Mouse (Mus musculus) liver, embryonic 14.5 days (tissue): ENCODE measurements around the gene Fam228a.

Experiments
- CTCF ChIP-seq: IDR thresholded peaks from 2 replicates; pipeline ENCODE4 v1.5.1; 2016; ENCODE audit warnings: antibody characterized with exemption, low read depth, control low read depth
- EP300 ChIP-seq: IDR thresholded peaks from 2 replicates; pipeline ENCODE4 v1.6.1; 2016; ENCODE audit warnings: antibody characterized with exemption, low read depth

GRCm38 (mm10) chr12:4738031-4738576, at the start of gene Fam228a:
- TF ChIP-seq EP300 (no peak), CTCF (no peak)
